Mouse (Mus musculus) induced T-regulatory cell, adult 2 months (primary cell): ENCODE measurements at regions not wholly inside any gene's neighbourhood (a gene's known extent, or its start where the extent isn't known, plus 50 kb on each side); places are given as distances from the start of the nearest gene placed in this dataset.
A peak's percentile ranks its signal among the peaks of the same experiment; 100 is the strongest.

Experiments
- DNase-seq: peaks from one replicate; pipeline ENCODE4 v3.0.0-alpha.2; 2012; ENCODE audit warnings: low read depth

- no peak for DNase-seq
These were observed 218.7 kb upstream of the F930015N05Rik start for GRCm38 (mm10) chr11:64655162-64655561.

- DNase-seq, result no peak
These were observed 226.7 kb upstream of the F930015N05Rik start for GRCm38 (mm10) chr11:64663166-64663565.

GRCm38 (mm10) chr11:64667010-64667409 is 230.6 kb upstream of the F930015N05Rik start:
- no peak for DNase-seq

- no peak for DNase-seq
These were observed 231.1 kb upstream of the F930015N05Rik start for GRCm38 (mm10) chr11:64667521-64667920.

GRCm38 (mm10) chr11:64671898-64672297 is 235.4 kb upstream of the F930015N05Rik start:
- DNase-seq, result no peak

GRCm38 (mm10) chr11:64673546-64673945 is 237.1 kb upstream of the F930015N05Rik start:
- DNase-seq, result no peak

GRCm38 (mm10) chr11:64703776-64704175 is 267.3 kb upstream of the F930015N05Rik start:
- DNase-seq, result no peak

- no peak for DNase-seq
These were observed 267.0 kb upstream of the Elac2 start for GRCm38 (mm10) chr11:64711801-64712200.

GRCm38 (mm10) chr11:64715182-64715581 is 263.7 kb upstream of the Elac2 start:
- DNase-seq, result no peak

GRCm38 (mm10) chr11:64718316-64719085 is 260.3 kb upstream of the Elac2 start:
- peak; percentile 58 for DNase-seq

- no peak for DNase-seq
These were observed 252.6 kb upstream of the Elac2 start for GRCm38 (mm10) chr11:64726249-64726648.

- DNase-seq, result no peak
These were observed 250.9 kb upstream of the Elac2 start for GRCm38 (mm10) chr11:64727841-64728421.

- no peak for DNase-seq
These were observed 239.9 kb upstream of the Elac2 start for GRCm38 (mm10) chr11:64738948-64739347.

- DNase-seq, result no peak
These were observed 235.1 kb upstream of the Elac2 start for GRCm38 (mm10) chr11:64743753-64744152.

- DNase-seq, result no peak
These were observed 232.7 kb upstream of the Elac2 start for GRCm38 (mm10) chr11:64746146-64746545.

- no peak for DNase-seq
These were observed 228.9 kb upstream of the Elac2 start for GRCm38 (mm10) chr11:64749976-64750375.

- no peak for DNase-seq
These were observed 226.5 kb upstream of the Elac2 start for GRCm38 (mm10) chr11:64752299-64752698.

GRCm38 (mm10) chr11:64752816-64753215 is 226.0 kb upstream of the Elac2 start:
- no peak for DNase-seq

GRCm38 (mm10) chr11:64754076-64754475 is 224.8 kb upstream of the Elac2 start:
- DNase-seq, result no peak

GRCm38 (mm10) chr11:64755563-64755962 is 223.3 kb upstream of the Elac2 start:
- DNase-seq, result no peak

GRCm38 (mm10) chr11:64760626-64761025 is 218.2 kb upstream of the Elac2 start:
- no peak for DNase-seq

- DNase-seq, result no peak
These were observed 216.1 kb upstream of the Elac2 start for GRCm38 (mm10) chr11:64762755-64763154.

- DNase-seq, result no peak
These were observed 214.8 kb upstream of the Elac2 start for GRCm38 (mm10) chr11:64764056-64764455.

GRCm38 (mm10) chr11:64776691-64777090 is 202.1 kb upstream of the Elac2 start:
- DNase-seq, result no peak
